Mouse (Mus musculus) limb, embryonic 15.5 days (tissue): ENCODE data around the gene Kmt5a. TPM values are rescaled to one million over a fixed set of nuclear protein-coding genes. Genes with fewer than 3 reads are reported as not detected.

ENCODE experiments used
- ATAC-seq: fragments of 200-750 bp; cut with Nextera tagmentation; 2 replicates; pipeline ENCODE4 v1.8.0; 2017; ENCODE audit warnings: low read depth, moderate TSS enrichment; ENCODE audit not compliant: insufficient number of reproducible peaks, low FRiP score, low TSS enrichment
- H3K27ac ChIP-seq: fragments of 300-500 bp; sonication (generic); 2 replicates; pipeline ENCODE4 v1.5.1; 2015; ENCODE audit warnings: moderate library complexity, mild to moderate bottlenecking, inconsistent platforms
- H3K27me3 ChIP-seq: fragments of 300-500 bp; sonication (generic); 2 replicates; pipeline ENCODE4 v1.6.1; 2015; ENCODE audit warnings: inconsistent platforms
- H3K36me3 ChIP-seq: fragments of 300-500 bp; sonication (generic); 2 replicates; pipeline ENCODE4 v1.6.1; 2015; ENCODE audit warnings: inconsistent platforms
- H3K4me1 ChIP-seq: fragments of 300-500 bp; sonication (generic); 2 replicates; pipeline ENCODE4 v1.6.1; 2015; ENCODE audit warnings: inconsistent platforms
- H3K4me2 ChIP-seq: fragments of 300-500 bp; sonication (generic); 2 replicates; pipeline ENCODE4 v1.6.1; 2015; ENCODE audit warnings: mild to moderate bottlenecking, inconsistent platforms
- H3K4me3 ChIP-seq: fragments of 300-500 bp; sonication (generic); 2 replicates; pipeline ENCODE4 v1.5.1; 2015; ENCODE audit warnings: mild to moderate bottlenecking, inconsistent platforms
- H3K9ac ChIP-seq: fragments of 300-500 bp; sonication (generic); 2 replicates; pipeline ENCODE4 v1.6.1; 2015; ENCODE audit warnings: inconsistent platforms
- H3K9me3 ChIP-seq: fragments of 300-500 bp; sonication (generic); 2 replicates; pipeline ENCODE4 v1.6.1; 2016; ENCODE audit warnings: inconsistent platforms
- WGBS: fragments of 180-500 bp; shearing (Covaris S2); methylation state at CpG from one replicate; pipeline ENCODE4 v1.1.7; 2015; 5-methylcytosine and 5-hydroxymethylcytosine counted together
- polyA plus RNA-seq: library from polyadenylated mRNA; unstranded; fragments of >200 nt; fragmentation: Nextera tagmentation; extraction: Ambion mirVana; gene quantifications from 2 replicates; pipeline ENCODE4 v1.2.1, GENCODE M21; 2015

Kmt5a gene
- 56.3 and 64.5 TPM in 2 replicates for polyA plus RNA-seq

GRCm38 (mm10) chr5:124439447-124440093, at the start of gene Kmt5a:
Kmt5a (plus strand) TSS chr5:124439930.
- Histone ChIP-seq H3K4me3 (peak within 1 kb of the TSS; percentile 84), H3K9ac (peak within 1 kb of the TSS; percentile 66), H3K27me3 (no peaks in the 10 kb centered on the region), H3K4me1 (peaks cover 17% of the 10 kb centered on the region), H3K4me2 (peak within 1 kb of the TSS; percentile 87), H3K9me3 (no peaks in the 10 kb centered on the region), H3K36me3 (no peaks in the 10 kb centered on the region), H3K27ac (peak within 1 kb of the TSS; percentile 89)
- peak; percentile 95 for ATAC-seq
- under 1% methylated on average over 34 of the region's 34 CpGs for WGBS

- Histone ChIP-seq H3K27me3 (no peaks in the 10 kb centered on the region), H3K4me1 (no peaks in the 10 kb centered on the region), H3K4me2 (no peak overlapping the region), H3K36me3 (peaks cover 83% of the 10 kb centered on the region), H3K9me3 (no peaks in the 10 kb centered on the region), H3K4me3 (no peak overlapping the region), H3K9ac (no peak overlapping the region), H3K27ac (no peak overlapping the region)
- ATAC-seq: no peak
- 99% methylated on average over 4 of the region's 4 CpGs for WGBS
Observed at GRCm38 (mm10) chr5:124392412-124392811, 47.3 kb upstream of the Kmt5a start.

- Histone ChIP-seq H3K36me3 (peaks cover 81% of the 10 kb centered on the region), H3K9ac (no peak overlapping the region), H3K4me2 (no peak overlapping the region), H3K4me1 (no peaks in the 10 kb centered on the region), H3K27me3 (no peaks in the 10 kb centered on the region), H3K9me3 (no peaks in the 10 kb centered on the region), H3K27ac (no peak overlapping the region), H3K4me3 (no peak overlapping the region)
- WGBS: 88% methylated on average over 7 of the region's 7 CpGs
- no peak for ATAC-seq
Observed at GRCm38 (mm10) chr5:124393726-124394125, 46.0 kb upstream of the Kmt5a start.

DNA sequence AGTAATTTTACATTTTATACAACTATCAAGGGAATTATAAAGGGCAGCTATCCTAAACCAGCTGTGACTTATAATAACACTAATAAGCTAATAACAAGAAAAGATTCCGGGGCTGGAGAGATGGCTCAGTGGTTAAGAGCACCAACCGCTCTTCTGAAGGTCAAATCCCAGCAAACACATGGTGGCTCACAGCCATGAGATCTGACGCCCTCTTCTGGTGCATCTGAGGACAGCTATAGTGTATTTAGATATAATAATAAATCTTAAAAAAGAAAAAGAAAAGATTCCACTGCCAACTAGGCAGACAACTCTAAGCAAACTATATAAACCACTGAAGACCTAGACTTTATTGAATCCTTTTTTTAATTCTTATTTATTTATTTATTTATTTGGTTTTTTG, 28.9 kb upstream of the Kmt5a start:
- Histone ChIP-seq H3K4me1 (no peaks in the 10 kb centered on the region), H3K36me3 (peaks cover 65% of the 10 kb centered on the region), H3K9ac (no peak overlapping the region), H3K9me3 (no peaks in the 10 kb centered on the region), H3K27me3 (no peaks in the 10 kb centered on the region), H3K4me2 (no peak overlapping the region), H3K4me3 (no peak overlapping the region), H3K27ac (no peak overlapping the region)
- no peak for ATAC-seq
- WGBS: 73% methylated on average over 3 of the region's 3 CpGs

DNA sequence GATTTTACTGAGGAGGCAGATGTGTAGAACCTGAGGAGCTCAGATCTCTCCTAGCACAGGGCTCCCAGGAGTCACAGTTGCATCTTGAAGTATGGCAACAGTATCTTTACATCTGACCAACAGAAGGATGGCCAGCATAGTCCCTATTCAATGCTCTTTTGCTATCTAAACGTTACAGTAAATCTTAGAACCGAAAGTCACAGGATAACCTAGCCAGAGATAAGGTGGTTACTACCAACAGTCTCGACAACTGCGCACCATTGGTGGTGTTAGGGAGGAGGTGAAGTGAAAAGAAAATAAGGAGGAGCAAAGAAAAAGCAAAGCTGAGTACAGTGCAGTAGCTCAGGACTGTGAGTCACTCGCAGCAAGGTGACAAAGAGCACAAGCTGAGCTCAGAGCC, 27.6 kb upstream of the Kmt5a start:
- H3K27ac ChIP-seq: no peak overlapping the region
- H3K4me3 ChIP-seq: no peak overlapping the region
- WGBS: 94% methylated on average over 5 of the region's 5 CpGs
- H3K27me3 ChIP-seq: no peaks in the 10 kb centered on the region
- peaks cover 53% of the 10 kb centered on the region for H3K36me3 ChIP-seq
- no peak overlapping the region for H3K9ac ChIP-seq
- no peaks in the 10 kb centered on the region for H3K4me1 ChIP-seq
- H3K9me3 ChIP-seq: no peaks in the 10 kb centered on the region
- H3K4me2 ChIP-seq: no peak overlapping the region
- no peak for ATAC-seq

GRCm38 (mm10) chr5:124418903-124419302, 20.8 kb upstream of the Kmt5a start:
- no peak for ATAC-seq
- Histone ChIP-seq H3K27ac (no peak overlapping the region), H3K4me2 (no peak overlapping the region), H3K4me3 (no peak overlapping the region), H3K27me3 (no peaks in the 10 kb centered on the region), H3K9ac (no peak overlapping the region), H3K4me1 (no peaks in the 10 kb centered on the region), H3K36me3 (peaks cover 15% of the 10 kb centered on the region), H3K9me3 (no peaks in the 10 kb centered on the region)
- WGBS: 82% methylated on average over 2 of the region's 2 CpGs

GRCm38 (mm10) chr5:124421786-124422185, 17.9 kb upstream of the Kmt5a start:
- Histone ChIP-seq H3K4me1 (0 out of 2 replicates have a peak, but pooled peaks cover 7% of the 10 kb centered on the region), H3K9ac (no peak overlapping the region), H3K36me3 (peaks cover 6% of the 10 kb centered on the region), H3K27me3 (no peaks in the 10 kb centered on the region), H3K27ac (no peak overlapping the region), H3K4me2 (no peak overlapping the region), H3K9me3 (no peaks in the 10 kb centered on the region), H3K4me3 (no peak overlapping the region)
- 90% methylated on average over 2 of the region's 2 CpGs for WGBS
- no peak for ATAC-seq

- H3K36me3 ChIP-seq: peaks cover 6% of the 10 kb centered on the region; the same call in 1 of the 2 replicates
- ATAC-seq: no peak
- H3K9me3 ChIP-seq: no peaks in the 10 kb centered on the region
- H3K4me1 ChIP-seq: 0 out of 2 replicates have a peak, but pooled peaks cover 7% of the 10 kb centered on the region
- H3K4me3 ChIP-seq: peak overlapping the region; percentile 98
- peak overlapping the region; percentile 89 for H3K4me2 ChIP-seq
- 2% methylated on average over 14 of the region's 14 CpGs for WGBS
- peak overlapping the region; percentile 86; the same call in 1 of the 2 replicates for H3K27ac ChIP-seq
- no peaks in the 10 kb centered on the region for H3K27me3 ChIP-seq
- H3K9ac ChIP-seq: peak overlapping the region; percentile 86
Observed at GRCm38 (mm10) chr5:124424200-124424722, 15.5 kb upstream of the Kmt5a start.

DNA sequence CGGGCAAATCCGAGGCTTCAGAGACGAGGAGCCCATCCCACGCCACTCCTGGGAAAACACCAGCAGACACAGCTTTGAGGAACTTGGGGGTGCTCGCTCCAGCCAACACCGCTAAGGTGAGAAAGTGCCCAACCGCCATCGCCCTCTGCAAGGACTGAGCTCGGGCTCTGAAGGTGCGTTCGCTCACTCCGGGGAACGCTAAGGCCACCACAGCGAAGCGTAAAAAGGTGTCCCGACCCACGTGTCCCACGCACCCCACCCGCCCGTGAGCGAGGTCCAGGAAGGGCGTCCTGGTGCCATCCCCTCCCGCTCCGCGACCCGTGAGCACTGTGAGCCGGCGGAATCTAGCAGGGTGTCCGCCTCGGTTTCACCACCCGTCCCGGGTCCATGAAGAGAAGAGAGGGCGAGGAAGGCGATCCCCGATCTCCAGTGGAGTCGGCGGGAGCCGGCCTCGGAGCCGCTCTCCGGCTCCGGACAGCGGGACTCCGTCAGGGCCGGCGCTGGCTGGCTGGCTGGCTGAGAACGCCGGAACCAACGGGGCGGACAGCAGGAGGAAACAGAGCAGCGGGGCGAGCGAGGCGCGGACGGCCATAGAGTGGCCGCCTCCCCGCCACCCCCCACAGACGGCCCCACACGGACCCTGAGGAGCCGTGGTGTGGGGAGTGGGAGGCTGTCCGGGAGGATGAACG, 14.9 kb upstream of the Kmt5a start:
- H3K4me2 ChIP-seq: peak overlapping the region; percentile 89
- H3K27ac ChIP-seq: peak overlapping the region; percentile 86
- peak overlapping the region; percentile 86 for H3K9ac ChIP-seq
- H3K27me3 ChIP-seq: no peaks in the 10 kb centered on the region
- under 1% methylated on average over 55 of the region's 63 CpGs for WGBS
- peak; percentile 61 for ATAC-seq
- H3K4me1 ChIP-seq: 0 out of 2 replicates have a peak, but pooled peaks cover 7% of the 10 kb centered on the region
- peak overlapping the region; percentile 98 for H3K4me3 ChIP-seq
- H3K36me3 ChIP-seq: peaks cover 6% of the 10 kb centered on the region; the same call in 1 of the 2 replicates
- H3K9me3 ChIP-seq: no peaks in the 10 kb centered on the region

- H3K36me3 ChIP-seq: peaks cover 6% of the 10 kb centered on the region; the same call in 1 of the 2 replicates
- ATAC-seq: peak; percentile 95
- H3K27me3 ChIP-seq: no peaks in the 10 kb centered on the region
- H3K4me3 ChIP-seq: peak within 1 kb of the TSS; percentile 98
- H3K4me2 ChIP-seq: peak within 1 kb of the TSS; percentile 89
- 0 out of 2 replicates have a peak, but pooled peaks cover 7% of the 10 kb centered on the region for H3K4me1 ChIP-seq
- H3K27ac ChIP-seq: peak within 1 kb of the TSS; percentile 92
- peak within 1 kb of the TSS; percentile 86 for H3K9ac ChIP-seq
- H3K9me3 ChIP-seq: no peaks in the 10 kb centered on the region
- under 1% methylated on average over 62 of the region's 81 CpGs for WGBS
Observed at GRCm38 (mm10) chr5:124425412-124426259, 14.1 kb upstream of the Kmt5a start, which contains the start of gene Sbno1. Sbno1 (minus strand) TSS chr5:124426001.

DNA sequence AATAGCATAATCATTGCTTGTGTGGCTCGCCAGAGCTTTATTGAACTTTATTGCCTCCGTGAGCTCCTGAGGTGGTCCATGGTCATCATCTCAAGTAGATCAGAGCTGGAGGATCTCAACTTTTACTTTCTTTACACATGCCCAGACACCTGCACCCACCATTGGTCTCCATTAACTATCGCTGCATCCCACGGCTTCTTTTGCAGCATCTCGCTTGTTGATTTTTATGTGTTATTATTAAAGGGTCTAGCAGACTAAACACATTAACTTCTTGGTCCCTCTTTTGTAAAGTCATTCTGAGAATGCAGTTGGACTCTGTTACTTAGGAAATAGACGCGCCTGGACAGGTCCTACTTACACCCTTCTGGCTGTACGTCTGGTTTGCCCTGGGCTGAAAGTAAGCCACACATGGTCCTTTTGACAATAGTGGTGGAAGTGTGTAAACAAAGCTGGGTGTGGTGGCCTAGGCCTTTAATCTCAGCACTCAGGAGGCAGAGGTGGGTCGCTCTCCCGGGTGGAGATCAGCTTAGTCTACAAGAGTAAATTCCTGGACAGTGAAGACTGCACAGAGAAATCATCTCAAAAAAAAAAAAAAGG, 13.2 kb upstream of the Kmt5a start:
- Histone ChIP-seq H3K27ac (peak overlapping the region; percentile 67), H3K27me3 (no peaks in the 10 kb centered on the region), H3K4me1 (0 out of 2 replicates have a peak, but pooled peaks cover 7% of the 10 kb centered on the region), H3K4me2 (peak overlapping the region; percentile 50), H3K9ac (no peak overlapping the region), H3K36me3 (peaks cover 6% of the 10 kb centered on the region; the same call in 1 of the 2 replicates), H3K4me3 (peak overlapping the region; percentile 98), H3K9me3 (no peaks in the 10 kb centered on the region)
- 83% methylated on average over 10 of the region's 10 CpGs for whole genome bisulfite sequencing
- no peak for ATAC-seq
